Mouse (Mus musculus): ENCODE data around the gene Hipk2.

Gene Hipk2

DNA sequence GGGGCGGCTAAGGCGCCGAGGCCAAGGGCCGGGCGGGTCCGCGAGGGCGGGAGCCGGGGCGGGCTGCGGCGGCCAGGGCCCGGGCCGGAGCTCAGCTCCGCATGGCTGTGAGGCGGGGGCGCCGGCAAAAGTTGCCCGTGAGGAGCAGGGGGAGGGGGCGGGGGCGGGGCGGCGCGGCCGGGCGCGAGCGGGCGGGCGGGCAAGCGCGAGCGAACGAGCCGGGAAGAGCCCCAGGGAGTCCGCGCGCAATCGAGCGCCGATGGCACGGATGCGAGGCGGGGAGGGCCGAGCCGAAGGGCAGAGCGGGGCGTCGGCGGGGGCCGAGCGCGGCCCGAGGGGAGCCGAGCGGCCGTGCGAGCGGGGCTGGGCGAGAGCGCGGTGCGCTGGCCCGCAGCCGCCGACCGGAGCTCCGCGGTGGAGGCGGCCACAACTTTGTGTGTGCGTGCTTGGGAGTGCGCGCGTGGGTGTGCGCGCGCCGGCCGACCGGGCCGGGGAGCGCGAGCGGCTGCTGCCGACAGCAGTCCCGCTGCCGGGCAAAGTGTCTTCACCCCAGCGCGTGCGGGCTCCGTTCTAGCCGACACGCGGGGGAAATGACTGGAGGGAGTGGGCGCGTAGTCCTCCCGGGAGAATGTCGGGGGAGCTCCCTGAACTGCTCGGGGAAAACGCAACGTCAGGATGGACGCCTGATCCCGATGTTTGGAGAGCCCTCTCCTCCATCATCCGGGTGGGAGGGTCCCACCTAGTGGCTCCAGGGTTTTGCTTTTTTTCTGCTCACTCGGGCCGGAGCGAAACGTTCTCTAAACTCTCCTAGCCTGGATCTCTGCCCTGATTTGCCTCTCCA, at the start of gene Hipk2:
Gene Hipk2, minus strand, starts transcription at position 95 of the 841 bp plus-strand sequence.
- peak; percentile 86 for DNase-seq

DNA sequence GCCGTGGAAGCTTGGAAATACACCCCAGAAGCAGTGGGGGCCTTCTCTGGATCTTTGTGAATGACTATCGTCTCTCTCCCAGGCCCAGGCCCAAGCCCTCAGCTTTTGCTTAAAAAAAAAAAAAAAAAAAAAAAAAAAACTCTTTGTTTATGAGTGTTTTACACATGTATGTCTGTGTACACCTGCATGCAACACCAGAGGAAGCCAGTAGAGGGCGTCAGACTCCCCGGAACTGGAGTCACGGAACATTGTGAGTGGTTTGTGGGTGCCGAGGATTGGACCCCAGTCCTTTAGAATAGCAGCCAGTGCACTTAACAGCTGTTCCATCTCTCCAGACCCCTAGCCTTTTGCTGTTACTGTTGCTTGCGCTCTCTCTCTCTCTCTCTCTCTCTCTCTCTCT, 49.8 kb upstream of the Hipk2 start:
- no peak for DNase-seq

DNA sequence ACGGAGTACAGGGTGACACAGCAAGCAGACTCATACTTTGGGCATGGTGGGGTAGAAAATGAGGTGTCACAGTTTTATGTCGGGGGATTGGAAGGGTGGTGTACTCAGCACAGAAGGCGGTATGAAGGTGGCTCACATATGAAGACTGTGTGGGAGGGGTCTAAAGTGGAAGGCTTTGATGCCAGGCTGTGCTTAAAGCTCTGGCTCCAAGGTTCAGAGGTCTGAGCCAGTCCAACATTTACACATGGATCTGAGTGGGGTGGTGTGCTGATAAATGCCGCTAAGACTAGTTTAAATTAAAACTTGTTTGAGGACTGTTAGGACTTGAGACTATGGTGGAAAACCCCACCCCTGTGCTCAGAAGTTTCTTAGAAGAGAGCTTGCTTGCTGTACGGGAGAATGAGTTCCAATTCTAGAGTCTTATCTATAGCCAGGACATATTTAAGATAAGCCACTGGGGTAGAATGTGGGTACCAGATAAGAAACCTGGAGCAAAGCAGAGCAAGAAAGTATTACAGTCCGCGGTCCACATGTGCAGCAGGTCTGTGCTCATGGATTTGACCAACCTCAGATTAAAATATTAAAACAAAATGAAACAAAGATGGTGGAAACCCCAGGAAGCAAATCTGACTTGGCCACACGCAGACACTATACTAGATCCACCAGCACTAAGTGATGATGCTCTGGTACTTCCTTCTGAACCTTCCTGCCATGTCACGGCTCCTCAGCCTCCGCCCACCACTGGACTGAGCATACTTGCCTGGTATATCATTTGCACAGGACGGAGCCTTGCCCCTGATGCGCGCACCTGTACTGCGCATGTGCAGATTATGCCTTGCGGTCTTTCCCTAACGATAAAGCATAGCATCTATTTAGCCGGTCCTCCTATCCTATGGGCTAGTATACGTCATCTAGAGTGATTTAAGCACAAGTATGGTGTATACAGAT, 48.2 kb upstream of the Hipk2 start:
- no peak for DNase-seq

DNA sequence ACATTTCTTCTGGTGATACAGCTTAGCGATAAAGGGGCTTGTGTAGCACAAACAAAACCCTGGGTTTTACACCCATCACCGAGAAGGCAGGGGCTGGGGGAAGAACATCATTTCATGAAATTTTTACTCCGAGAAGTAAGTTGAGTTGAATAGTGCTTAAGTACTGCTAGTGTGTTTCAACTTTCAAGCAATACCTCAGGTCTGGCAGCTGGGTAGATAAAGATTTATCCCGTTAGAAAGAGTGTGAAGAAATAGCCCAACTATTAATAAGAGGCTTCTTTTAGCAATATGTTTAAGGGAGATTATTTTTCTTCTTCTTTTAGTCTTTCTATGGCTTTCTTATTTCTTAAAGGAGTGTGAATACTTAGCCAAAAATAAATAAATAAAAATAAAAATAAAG, 47.5 kb upstream of the Hipk2 start:
- no peak for DNase-seq

- DNase-seq: no peak
Observed at GRCm38 (mm10) chr6:38922517-38922916, 46.6 kb upstream of the Hipk2 start.

GRCm38 (mm10) chr6:38921810-38922116, 45.8 kb upstream of the Hipk2 start:
- DNase-seq: no peak

- no peak for DNase-seq
Observed at GRCm38 (mm10) chr6:38921095-38921809, 45.3 kb upstream of the Hipk2 start.

DNA sequence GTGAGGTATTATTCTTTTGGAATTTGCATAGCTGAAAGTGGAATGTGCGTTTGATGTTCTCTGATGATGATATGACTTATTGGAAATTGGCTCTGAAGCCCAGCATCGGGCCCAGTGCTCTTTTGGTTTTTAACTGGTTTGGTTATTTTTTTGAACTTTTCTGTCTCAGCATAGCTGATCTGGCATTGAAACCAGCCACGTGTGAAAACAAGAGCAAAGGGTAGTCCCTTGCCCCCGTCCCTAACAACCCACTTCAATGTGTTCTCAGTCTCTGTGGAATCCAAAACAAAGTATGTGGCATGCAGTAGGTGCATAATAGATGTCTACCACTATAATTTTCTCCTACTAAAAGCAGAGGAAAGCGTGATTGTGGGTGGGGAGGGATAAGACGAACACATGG, 44.2 kb upstream of the Hipk2 start:
- DNase-seq: no peak

- no peak for DNase-seq
Observed at GRCm38 (mm10) chr6:38919135-38919740, 43.3 kb upstream of the Hipk2 start.

GRCm38 (mm10) chr6:38918728-38919127, 42.8 kb upstream of the Hipk2 start:
- no peak for DNase-seq

GRCm38 (mm10) chr6:38917415-38917814, 41.5 kb upstream of the Hipk2 start:
- peak; percentile 53 for DNase-seq

- DNase-seq: no peak
Observed at GRCm38 (mm10) chr6:38916571-38916970, 40.6 kb upstream of the Hipk2 start.

GRCm38 (mm10) chr6:38915776-38916175, 39.8 kb upstream of the Hipk2 start:
- no peak for DNase-seq

GRCm38 (mm10) chr6:38914181-38914580, 38.2 kb upstream of the Hipk2 start:
- no peak for DNase-seq

- DNase-seq: no peak
Observed at GRCm38 (mm10) chr6:38913386-38914042, 37.5 kb upstream of the Hipk2 start.

DNA sequence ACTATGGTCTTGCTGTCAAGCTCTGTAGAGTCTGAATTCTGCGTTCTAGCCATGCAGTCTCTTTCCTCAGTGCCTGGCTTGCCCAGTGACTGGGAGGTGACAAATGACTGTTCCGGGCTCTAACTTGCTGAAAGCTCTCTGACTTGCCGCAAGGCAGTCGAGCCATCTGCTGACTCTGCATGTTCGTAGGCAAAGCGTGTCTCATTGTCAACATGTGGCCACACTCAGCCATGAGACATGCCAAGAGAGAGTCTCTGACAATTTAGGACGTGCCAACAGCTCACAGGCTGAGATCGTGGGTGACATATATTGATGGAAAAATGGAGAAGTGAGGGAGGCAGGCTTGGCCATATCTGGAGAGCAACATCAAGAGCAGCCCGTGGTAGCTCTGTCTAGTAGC, 36.9 kb upstream of the Hipk2 start:
- DNase-seq: no peak

DNA sequence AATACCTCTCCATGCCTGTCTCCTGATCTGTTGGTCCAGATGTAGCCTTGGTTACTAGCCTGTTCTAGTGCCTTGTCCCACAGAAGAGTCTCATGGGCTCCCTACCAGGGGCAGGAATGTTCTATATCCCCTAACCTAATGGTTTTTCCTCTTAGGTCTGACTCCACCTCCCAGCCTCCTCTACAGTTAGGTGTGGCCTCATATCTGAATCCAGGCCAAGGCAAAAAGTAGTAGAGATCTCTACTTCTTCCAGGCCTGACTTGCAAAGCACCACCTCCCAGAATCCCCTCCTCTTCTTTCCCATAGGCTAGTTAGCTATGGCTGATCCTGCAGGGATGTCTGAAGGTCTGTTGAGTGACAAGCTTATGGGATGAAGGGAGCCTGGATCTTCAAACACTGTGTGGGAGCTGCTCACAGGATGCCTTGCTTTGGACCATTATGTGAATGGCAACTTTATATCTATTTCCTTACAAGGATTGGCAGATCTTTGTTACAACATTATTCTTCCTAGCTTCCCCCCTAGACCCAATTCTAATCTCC, 36.2 kb upstream of the Hipk2 start:
- peak; percentile 54 for DNase-seq

- DNase-seq: peak; percentile 81
Observed at GRCm38 (mm10) chr6:38910828-38911559, 35.0 kb upstream of the Hipk2 start.

GRCm38 (mm10) chr6:38908401-38908800, 32.4 kb upstream of the Hipk2 start:
- no peak for DNase-seq

DNA sequence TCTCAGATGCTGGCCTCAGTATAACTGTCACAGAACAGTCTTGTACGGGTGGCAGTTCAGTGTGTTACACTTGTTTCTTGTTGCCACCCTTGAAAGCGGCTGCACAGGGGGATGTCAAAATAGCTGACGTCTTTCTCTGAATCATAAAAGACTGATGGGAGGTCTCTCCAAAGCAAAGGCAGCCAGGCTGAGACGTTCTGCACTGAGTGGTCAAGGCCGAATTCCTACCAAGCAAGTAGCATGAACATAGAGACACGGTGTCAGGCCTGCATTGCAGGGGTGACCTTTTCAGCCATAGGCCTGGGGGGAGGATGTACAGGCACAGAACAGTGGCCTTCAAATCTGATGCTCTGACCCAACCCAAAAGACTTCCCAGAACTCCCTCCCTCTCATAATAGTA, 30.0 kb upstream of the Hipk2 start:
- DNase-seq: no peak

DNA sequence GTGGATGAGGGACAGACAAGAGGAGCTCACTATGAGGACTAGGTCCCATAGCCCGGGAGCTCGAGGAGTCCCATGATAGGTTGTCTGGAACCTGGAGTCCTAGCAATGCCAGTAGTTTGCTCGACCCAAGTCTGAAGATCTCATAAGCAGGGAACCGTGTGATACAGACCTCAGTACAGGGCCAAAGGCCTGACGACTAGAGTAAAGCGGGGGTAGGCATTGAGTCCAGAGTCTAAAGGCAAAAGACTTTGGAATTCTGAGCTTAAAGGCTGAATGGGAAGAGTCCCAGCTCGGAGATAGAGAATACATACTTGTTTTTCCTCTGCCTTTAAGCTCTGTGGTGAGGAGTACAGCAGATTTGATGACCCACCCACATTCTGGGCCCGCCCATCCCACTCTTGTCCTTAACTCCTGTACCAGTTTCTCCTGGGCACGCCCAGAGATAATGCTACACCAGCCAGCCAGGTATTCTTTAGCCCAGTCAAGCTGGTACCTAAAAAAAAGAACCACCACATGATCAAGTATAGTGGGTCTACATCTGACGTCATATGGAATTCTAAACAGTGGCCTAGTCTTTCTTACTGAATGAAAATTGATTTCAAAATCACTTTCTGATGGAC, 27.0 kb upstream of the Hipk2 start:
- DNase-seq: no peak

Measured in lung, postnatal 36 days (tissue).